Mouse (Mus musculus): ENCODE results near the gene Ryr2.

GRCm38 (mm10) chr13:12105231-12105829 is 1.4 kb downstream of the Ryr2 start:
- TF ChIP-seq CTCF (IDR thresholded peaks at IDR 0.05; ENCODE audit: control insufficient read depth, insufficient read depth, insufficient replicate concordance, low read depth, low read length) (no peak), POLR2A (IDR thresholded peaks at IDR 0.05; ENCODE audit: control insufficient read depth, low read depth, low read length) (no peak)
